Mouse (Mus musculus): Measurements from ENCODE around the gene Fzd9.
"Not testable (repeated sequence)": the region's sequence is repeated elsewhere in the genome, so short reads cannot be mapped to it uniquely, and the experiment has no call there.

Gene Fzd9

DNA sequence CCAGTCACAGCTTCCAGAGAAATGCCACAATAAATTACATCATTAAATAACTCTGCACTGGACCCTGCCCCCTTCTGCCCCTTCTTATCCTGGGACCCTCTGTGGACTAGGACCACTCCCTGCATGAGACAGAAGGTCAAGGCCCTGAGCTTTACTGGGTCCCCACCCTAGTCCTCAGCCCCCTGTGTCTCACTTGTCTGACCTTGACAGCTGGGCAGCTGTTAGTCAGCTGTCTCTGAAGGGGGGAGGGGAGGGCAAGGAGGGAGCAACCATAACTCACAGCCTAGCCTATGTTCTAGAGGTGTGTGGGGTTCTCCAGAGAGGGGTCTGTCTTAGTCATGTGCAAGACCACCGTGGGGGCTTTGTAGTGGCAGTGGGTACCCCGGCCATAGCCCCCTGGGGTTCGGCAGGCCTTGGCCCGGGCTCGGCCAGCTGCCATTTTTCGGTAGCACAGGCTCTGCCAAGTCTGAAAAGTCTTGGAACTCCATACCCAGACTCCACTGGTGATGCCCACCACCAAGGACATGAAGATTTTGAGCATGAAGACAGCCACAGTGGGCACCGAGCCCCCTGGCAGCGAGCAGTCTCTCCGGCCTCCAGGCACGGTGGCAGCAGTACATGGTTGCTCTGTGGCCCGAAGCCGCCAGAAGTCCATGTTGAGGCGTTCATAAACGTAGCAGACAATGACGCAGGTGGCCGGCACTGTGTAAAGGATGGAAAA, 1.9 kb downstream of the Fzd9 start:
- no peak for DNase-seq (ENCODE audit: low read depth, low spot score)

DNA sequence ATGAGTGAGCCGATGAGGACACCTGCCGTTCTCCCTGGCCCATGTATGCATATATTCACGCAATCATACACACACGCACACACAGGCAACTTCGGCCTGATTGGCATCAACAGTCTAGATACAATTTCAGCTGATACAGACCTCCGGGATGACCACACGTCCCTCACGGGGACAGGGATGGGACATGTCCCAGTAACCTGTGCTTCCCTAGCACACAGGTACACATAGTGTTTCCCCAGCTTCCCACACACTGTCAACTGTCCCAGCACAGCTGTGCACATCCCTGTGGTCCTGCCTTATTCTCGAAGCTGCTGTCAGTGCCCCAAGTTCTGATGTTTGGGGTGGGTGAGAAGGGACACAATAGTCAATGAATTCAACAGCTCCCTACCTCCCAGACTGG, 3.7 kb downstream of the Fzd9 start:
- no peak for DNase-seq (ENCODE audit: low read depth, low spot score)

DNA sequence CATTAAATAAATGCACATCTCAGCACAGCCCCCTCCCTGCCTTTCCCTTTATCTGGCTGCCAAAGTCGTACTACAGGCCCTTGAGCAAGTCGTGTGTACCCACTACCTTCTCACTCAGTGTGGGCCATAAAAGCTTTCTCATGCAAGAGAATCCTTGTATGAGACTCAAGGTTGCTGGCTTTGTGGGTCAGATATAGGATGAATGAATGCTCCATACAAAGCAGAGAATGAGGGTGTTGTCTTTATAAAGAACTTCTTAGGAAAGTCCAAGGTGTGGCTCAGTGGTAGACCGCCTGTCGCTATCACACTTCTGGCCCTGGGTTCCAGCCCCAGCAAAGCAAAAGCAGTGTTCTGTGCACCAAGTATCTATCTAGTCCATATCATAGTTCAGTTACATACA, 4.5 kb downstream of the Fzd9 start:
- no peak for DNase-seq (ENCODE audit: low read depth, low spot score)

DNA sequence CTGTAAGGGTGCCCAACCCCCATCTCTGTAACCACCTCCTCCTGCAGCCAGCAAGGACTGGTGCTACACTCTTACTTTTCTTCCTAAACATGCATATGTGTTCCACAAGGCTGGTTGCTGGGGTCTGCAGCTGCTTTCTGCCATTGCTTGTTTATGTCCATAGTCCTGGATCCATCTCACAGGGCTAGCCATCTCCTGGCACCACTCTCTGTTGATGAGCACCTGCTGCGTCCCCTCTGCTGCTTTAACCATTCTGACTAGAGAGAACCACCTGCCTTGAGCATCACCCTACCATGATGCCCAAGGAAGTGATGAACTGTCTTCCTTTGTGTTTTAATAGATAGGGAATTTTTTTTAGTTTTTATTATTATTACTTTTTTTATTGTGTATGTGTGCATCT, 7.9 kb downstream of the Fzd9 start:
- no peak for DNase-seq (ENCODE audit: low read depth, low spot score)

DNA sequence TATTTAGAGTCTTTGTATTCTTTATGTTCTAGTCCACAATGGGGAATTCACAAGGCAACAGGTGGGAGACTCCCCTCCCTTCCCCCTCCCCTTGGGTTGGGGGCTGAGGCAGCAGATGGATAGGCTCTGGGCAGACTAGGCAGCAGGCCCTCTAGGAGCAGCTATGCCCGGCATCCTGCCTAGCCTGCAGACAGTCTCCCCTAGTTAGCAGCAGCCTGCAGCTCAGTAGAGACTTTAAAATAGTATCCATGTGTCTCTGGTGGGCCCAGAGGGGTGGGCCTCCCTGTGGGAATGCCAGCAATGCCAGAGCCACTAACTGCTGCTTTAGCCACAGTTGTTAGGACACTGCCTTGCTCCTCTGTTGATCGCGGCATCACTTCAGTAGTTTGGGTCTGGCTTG, 8.4 kb downstream of the Fzd9 start:
- DNase-seq (ENCODE audit: low read depth, low spot score) = no peak

DNA sequence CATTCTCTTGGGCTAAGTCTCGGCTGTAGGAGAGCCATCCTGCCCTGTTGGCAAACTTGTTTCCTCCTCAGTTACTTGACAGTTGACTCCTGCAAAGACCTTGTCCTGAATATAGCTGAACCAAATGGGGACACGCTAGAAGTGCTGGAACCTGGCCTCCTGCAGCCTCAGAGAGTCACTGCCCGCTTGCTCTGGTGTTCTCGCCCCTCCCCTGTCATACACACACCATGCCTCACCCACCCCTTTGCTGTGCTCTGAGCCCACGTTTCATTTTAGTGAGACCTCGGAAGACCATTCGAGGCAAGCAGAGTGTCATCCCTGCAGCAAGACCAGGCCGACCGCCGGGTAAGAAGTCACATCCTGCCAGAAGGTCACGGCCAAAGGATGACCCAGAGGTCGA, 8.9 kb downstream of the Fzd9 start:
- no peak for DNase-seq (ENCODE audit: low read depth, low spot score)

DNA sequence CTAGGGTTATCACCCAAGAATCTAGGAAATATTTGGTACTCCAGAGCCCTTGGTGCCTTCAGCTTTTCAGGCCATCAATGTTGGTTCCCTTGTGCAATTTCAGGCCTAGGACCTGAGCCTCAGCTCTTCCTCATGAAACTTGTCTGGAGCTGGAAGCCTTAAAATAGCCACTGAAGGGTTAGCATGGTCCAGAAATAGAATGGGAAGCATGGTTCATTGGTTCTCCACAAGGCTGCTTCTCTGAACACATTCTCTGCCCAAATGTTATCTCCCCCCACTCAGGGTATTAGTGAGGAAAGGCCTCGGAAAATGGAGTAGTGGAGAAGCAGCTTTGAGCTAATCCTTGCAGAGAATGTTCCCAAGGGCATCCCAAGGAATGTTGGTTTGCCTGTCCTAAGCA, 9.6 kb downstream of the Fzd9 start:
- no peak for DNase-seq (ENCODE audit: low read depth, low spot score)

DNA sequence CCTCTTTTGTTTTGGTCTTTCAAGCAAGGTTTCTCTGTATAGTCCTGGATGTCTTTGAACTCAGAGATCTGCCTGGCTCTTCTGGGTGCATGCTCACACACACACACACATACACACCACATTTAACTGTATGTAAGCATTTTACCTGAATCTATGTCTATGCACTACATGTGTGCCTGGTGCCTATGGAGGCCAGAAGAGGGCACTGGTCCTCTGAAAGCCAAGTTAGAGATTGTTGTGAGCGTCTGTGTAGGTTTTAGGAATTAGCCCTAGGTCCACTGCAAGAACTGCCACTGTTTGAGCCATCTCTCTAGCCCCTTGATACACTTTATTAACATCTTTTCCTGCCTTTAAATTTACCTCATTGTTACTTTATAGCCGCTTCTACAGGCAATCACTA, 12.2 kb downstream of the Fzd9 start:
- DNase-seq (ENCODE audit: low read depth, low spot score) = no peak

DNA sequence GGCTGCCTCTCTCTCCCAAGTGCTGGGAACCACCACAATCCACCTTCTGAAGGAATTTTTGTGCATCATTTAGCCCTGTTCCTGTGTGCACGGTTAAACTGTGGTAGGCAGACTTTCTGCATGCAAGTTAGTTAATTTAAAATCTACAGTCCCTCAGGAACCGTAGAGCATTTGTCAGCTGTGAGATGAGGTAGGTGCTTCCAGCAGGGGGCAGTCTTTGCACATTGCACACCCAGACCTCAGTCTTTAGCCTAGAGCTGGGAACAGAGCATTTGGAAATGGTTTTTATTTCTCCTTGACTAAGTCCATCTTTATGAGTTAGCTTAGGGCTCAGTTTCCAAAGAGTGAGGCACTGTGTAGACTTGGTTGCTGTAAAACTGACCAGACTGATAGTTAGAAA, 14.5 kb downstream of the Fzd9 start:
- no peak for DNase-seq (ENCODE audit: low read depth, low spot score)

DNA sequence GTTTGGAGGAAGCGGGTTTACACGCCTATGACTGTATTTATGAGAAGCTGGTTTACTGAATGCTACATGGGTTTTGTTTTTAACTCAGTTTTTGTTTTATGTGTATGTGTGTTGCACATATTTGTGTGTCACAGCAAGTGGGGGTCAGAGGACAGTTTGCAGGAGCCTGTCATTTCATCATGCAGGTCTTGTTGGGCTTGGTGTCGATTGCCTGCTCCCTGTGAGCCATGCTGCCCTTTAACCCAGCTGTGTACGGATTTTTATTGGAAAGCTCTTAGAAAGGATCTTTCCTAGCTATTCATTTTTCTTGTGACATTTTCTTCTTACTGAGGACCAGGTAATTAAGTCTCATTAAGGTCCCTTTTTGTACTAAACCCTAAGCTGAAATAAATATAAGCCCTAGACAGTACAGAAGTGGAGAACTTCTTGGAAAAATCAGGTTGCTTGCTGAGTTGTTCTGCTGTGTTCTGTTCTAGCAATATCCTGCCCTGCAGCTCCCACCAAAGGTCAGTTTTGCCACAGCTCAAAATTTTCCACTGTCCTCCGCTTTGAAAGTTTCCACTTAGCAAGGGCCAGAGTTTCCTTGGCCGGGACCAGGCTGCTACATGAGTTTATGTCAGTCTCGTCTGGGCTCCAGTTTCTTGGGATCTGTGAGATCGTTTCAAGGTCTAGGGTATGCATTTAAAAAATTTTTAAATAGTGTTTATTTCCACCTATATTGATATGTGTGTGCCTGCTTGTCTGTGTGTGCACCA, 17.7 kb downstream of the Fzd9 start:
- DNase-seq (ENCODE audit: low read depth, low spot score) = no peak

DNA sequence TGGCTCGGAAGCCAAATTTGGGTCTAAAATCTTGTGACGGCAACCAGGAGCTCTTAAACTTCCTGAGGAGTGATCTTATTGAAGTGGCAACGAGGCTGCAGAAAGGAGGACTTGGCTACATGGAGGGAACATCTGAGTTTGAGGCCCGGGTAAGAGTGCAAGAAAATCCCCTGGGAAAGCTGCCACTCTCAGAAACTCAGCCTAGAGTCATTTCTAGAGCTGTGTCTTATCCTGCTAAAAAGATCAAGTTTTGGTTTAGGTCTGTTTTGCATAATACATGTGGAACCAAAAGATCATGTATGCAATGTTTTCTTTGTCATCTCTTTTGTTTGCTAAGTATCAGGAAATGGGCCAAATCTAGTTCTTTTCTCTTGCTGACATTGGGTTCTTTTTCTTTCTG, 20.8 kb downstream of the Fzd9 start:
- no peak for DNase-seq (ENCODE audit: low read depth, low spot score)

DNA sequence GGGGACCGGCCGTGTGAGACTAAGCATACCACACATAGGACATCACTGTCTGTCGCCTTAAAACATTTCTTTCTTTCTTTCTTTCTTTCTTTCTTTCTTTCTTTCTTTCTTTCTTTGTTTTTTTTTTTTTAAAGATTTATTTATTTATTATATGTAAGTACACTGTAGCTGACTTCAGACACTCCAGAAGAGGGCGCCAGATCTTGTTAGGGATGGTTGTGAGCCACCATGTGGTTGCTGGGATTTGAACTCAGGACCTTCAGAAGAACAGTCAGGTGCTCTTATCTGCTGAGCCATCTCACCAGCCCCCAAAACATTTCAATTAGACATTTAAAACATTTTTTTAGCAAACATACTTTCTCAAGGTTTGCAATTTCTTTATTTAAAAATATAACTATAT, 25.2 kb downstream of the Fzd9 start:
- not testable (repeated sequence) for DNase-seq (ENCODE audit: low read depth, low spot score)

DNA sequence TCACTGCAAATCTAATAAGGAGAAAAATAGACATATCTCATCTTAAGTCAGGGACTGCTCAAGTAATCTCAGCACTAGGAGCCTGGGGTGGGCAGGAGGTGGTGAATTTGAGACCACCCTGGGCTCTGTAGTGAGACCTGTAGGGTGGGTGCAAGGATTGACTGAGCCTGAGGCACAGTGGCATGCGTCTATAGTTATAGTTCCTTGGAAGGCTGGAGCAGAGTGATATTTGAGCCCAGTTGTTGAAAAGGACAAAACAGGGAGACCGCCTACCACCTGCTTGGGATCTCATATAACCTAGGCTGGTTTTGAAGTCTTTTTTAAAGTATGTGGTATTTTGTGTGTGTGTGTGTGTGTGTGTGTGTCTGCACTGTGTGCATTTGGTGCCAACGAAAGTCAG, 26.9 kb downstream of the Fzd9 start:
- no peak for DNase-seq (ENCODE audit: low read depth, low spot score)

DNA sequence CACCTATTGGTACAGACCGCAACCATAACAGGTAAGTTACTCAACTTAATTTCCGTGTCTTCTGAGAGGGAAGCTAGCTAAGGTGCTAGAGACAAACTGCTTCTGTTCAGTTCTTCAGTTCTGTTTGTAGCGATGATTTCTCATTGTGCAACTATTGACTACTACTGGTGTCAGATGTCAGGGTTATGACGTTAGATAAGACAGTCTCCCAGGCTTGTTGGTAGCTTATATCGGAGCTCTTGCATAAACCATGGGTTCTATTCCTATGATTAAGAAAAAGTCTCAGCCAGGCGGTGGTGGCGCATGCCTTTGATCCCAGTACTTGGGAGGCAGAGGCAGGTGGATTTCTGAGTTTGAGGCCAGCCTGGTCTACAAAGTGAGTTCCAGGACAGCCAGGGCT, 29.0 kb downstream of the Fzd9 start:
- no peak for DNase-seq (ENCODE audit: low read depth, low spot score)

DNA sequence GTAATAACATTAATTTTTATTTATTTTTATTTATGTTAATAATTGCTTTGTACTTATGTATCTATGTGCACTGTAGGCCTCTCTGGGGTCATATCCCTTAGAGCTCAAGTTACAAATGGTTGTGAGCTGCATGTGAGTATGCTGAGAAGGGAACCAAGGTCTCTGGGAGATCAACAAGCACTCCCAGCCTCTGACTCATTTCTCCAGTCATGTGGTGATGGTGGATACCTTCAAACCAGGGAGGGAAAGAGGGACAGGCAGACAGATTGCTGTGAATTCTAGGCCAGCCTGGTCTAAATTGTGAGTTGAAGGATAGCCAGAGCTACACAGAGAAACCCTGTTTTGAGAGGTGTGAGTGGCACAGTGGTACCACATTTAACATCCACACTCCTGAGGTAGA, 30.1 kb downstream of the Fzd9 start:
- no peak for DNase-seq (ENCODE audit: low read depth, low spot score)

DNA sequence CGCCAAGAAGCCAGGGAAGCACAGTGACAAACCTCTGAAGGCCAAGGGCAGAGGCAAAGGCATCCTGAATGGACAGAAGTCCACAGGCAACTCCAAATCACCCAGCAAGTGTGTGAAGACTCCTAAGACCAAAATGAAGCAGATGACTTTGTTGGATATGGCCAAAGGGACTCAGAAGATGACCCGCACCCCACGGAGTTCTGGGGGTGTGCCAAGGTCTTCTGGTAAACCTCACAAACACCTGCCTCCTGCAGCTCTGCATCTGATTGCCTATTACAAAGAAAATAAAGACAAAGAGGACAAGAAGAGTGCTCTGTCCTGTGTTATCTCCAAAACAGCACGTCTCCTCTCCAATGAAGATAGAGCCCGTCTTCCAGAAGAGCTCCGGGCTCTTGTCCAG, 34.2 kb downstream of the Fzd9 start:
- DNase-seq (ENCODE audit: low read depth, low spot score) = no peak

DNA sequence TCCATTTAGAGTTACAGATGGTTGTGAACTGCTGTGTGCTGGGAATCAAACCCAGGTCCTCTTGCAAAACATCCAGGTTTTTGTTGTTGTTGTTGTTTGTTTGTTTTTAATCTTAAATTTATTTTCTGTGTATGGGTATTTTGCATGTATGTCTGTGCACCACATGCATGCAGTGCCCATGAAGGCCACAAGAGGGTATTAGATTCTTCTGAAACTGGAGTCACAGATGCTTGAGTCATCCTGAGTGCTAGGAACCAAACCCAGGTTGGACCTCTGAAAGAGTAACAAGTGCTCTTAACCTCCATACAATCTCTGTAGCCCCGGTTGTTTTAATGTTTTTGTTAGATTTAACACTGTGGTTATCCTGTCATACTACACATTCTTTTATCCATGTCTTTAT, 42.8 kb downstream of the Fzd9 start:
- DNase-seq (ENCODE audit: low read depth, low spot score) = no peak

DNA sequence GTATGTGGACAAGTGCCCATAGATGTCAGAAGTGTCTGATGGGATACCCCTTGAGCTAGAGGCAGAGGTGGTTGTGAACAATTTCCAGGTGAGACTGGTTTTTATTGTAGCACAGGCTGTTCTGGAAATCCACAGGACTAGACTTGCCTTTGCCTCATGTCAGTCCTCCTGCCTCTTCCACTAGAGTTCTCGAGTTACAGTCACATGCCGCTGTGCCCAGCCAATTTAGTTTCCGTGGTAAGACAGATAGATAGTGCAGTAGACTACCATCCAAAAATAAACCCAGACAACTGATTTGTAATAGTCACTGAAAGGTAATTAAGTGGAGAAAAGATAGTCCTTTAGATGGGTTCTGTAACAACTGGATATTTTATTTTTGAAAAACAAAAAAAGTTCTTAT, 48.3 kb downstream of the Fzd9 start:
- no peak for DNase-seq (ENCODE audit: low read depth, low spot score)
